Mouse (Mus musculus) lung, postnatal 0 days (tissue): ENCODE measurements around the gene Gm13287.
"Not testable (repeated sequence)": the region's sequence is repeated elsewhere in the genome, so short reads cannot be mapped to it uniquely, and the experiment has no call there.

ENCODE experiments used
- CTCF ChIP-seq: IDR thresholded peaks from 2 replicates; pipeline ENCODE4 v1.5.1; 2016; ENCODE audit warnings: antibody characterized with exemption, mild to moderate bottlenecking
- EP300 ChIP-seq: IDR thresholded peaks from 2 replicates; pipeline ENCODE4 v1.6.1; 2016; ENCODE audit warnings: antibody characterized with exemption, mild to moderate bottlenecking, control low read depth

DNA sequence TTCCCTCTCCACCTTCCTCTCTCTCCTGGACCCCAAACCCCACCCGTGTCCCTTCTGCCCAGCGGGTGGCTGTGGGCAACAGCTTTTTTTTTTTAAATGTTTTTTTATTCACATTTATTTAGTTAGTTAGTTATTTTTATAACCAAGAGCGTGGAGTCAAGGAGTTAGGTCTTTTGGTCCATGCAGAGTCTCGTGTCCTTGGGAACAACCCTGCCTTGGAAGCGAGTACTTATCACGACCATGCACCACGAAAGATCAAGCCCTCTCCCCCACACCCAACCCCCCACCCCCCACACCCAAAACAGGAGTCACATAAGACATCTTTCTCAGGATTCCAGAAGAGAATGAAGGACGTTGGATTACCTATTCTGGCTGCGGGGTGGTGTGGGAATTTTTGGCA lies 40.7 kb upstream of the Gm13287 start:
- TF ChIP-seq CTCF, EP300: not testable (repeated sequence)
